Mouse (Mus musculus): Measurements from ENCODE around the gene Grb10. TPM values are rescaled to one million over a fixed set of nuclear protein-coding genes. Genes with fewer than 3 reads are reported as not detected.

Grb10 gene
- polyA plus RNA-seq, 1 experiment from 2014 or later = 142 TPM

- Histone ChIP-seq H3K36me3 (ENCODE audit: insufficient read depth, low read length) (no peaks in the 10 kb centered on the region), H3K9me3 (replicated peaks; ENCODE audit: low read length) (no peaks in the 10 kb centered on the region), H3K4me2 (ENCODE audit: low read length) (peak overlapping the region; percentile 69), H3K4me3 (replicated peaks; ENCODE audit: low read depth, low read length) (peak overlapping the region; percentile 75), H3K27me3 (ENCODE audit: insufficient read depth, low read length) (peaks cover 38% of the 10 kb centered on the region), H3K27ac (peak overlapping the region; percentile 91), H3K4me1 (replicated peaks; ENCODE audit: insufficient read depth, low read length) (no peaks in the 10 kb centered on the region), H3K9ac (ENCODE audit: low read depth, low read length) (peak overlapping the region; percentile 90)
- ATAC-seq (replicated peaks; ENCODE audit: low FRiP score, low read depth) (peak; percentile 26), DNase-seq (ENCODE audit: low spot score) (peak; percentile 45)
- WGBS = 3% methylated on average over 41 of the region's 65 CpGs
- TF ChIP-seq CTCF (IDR thresholded peaks at IDR 0.05; ENCODE audit: low read depth) = no peak
These were observed 2.3 kb downstream of the Grb10 start for GRCm38 (mm10) chr11:12035916-12036910.

- H3K4me2 ChIP-seq (ENCODE audit: low read length) = peak overlapping the region; percentile 69
- peaks cover 38% of the 10 kb centered on the region for H3K27me3 ChIP-seq (ENCODE audit: insufficient read depth, low read length)
- under 1% methylated on average over 12 of the region's 12 CpGs for WGBS
- TF ChIP-seq CTCF (IDR thresholded peaks at IDR 0.05; ENCODE audit: low read depth) = no peak
- H3K36me3 ChIP-seq (ENCODE audit: insufficient read depth, low read length) = no peaks in the 10 kb centered on the region
- no peaks in the 10 kb centered on the region for H3K4me1 ChIP-seq (replicated peaks; ENCODE audit: insufficient read depth, low read length)
- DNase-seq (ENCODE audit: low spot score) (peak; percentile 29), ATAC-seq (replicated peaks; ENCODE audit: low FRiP score, low read depth) (no peak)
- H3K4me3 ChIP-seq (replicated peaks; ENCODE audit: low read depth, low read length) = peak overlapping the region; percentile 75
- H3K9ac ChIP-seq (ENCODE audit: low read depth, low read length) = peak overlapping the region; percentile 90
- H3K9me3 ChIP-seq (replicated peaks; ENCODE audit: low read length) = no peaks in the 10 kb centered on the region
- peak overlapping the region; percentile 91 for H3K27ac ChIP-seq
These were observed 3.2 kb downstream of the Grb10 start for GRCm38 (mm10) chr11:12035324-12035723.

- H3K9ac ChIP-seq (ENCODE audit: low read depth, low read length) = peak overlapping the region; percentile 90; the same call in 1 of the 2 replicates
- 44% methylated on average over 4 of the region's 4 CpGs for WGBS
These were observed 3.7 kb downstream of the Grb10 start for GRCm38 (mm10) chr11:12034781-12035180.

GRCm38 (mm10) chr11:12034371-12034770, 4.1 kb downstream of the Grb10 start:
- H3K4me3 ChIP-seq (replicated peaks; ENCODE audit: low read depth, low read length) = peak overlapping the region; percentile 75
- H3K4me2 ChIP-seq (ENCODE audit: low read length) = peak overlapping the region; percentile 69
- H3K27me3 ChIP-seq (ENCODE audit: insufficient read depth, low read length) = peaks cover 39% of the 10 kb centered on the region
- no peaks in the 10 kb centered on the region for H3K36me3 ChIP-seq (ENCODE audit: insufficient read depth, low read length)
- H3K9ac ChIP-seq (ENCODE audit: low read depth, low read length) = no peak overlapping the region; the same call in 1 of the 2 replicates
- H3K4me1 ChIP-seq (replicated peaks; ENCODE audit: insufficient read depth, low read length) = no peaks in the 10 kb centered on the region
- DNase-seq (ENCODE audit: low spot score) (peak; percentile 43), ATAC-seq (replicated peaks; ENCODE audit: low FRiP score, low read depth) (no peak)
- peak overlapping the region; percentile 91 for H3K27ac ChIP-seq
- no peaks in the 10 kb centered on the region for H3K9me3 ChIP-seq (replicated peaks; ENCODE audit: low read length)
- no peak for TF ChIP-seq CTCF (IDR thresholded peaks at IDR 0.05; ENCODE audit: low read depth)
- 20% methylated on average over 5 of the region's 5 CpGs for WGBS

More at GRCm38 (mm10) chr11:12034781-12035180, 3.7 kb downstream of the Grb10 start:
- Histone ChIP-seq H3K27me3 (ENCODE audit: insufficient read depth, low read length) (peaks cover 38% of the 10 kb centered on the region), H3K4me2 (ENCODE audit: low read length) (peak overlapping the region; percentile 69), H3K27ac (peak overlapping the region; percentile 91), H3K4me3 (replicated peaks; ENCODE audit: low read depth, low read length) (peak overlapping the region; percentile 75), H3K4me1 (replicated peaks; ENCODE audit: insufficient read depth, low read length) (no peaks in the 10 kb centered on the region), H3K9me3 (replicated peaks; ENCODE audit: low read length) (no peaks in the 10 kb centered on the region), H3K36me3 (ENCODE audit: insufficient read depth, low read length) (no peaks in the 10 kb centered on the region)
- DNase-seq (ENCODE audit: low spot score) = no peak
- no peak for ATAC-seq (replicated peaks; ENCODE audit: low FRiP score, low read depth)
- TF ChIP-seq CTCF (IDR thresholded peaks at IDR 0.05; ENCODE audit: low read depth) = no peak

GRCm38 (mm10) chr11:12032831-12033230, 5.7 kb downstream of the Grb10 start:
- no peak for TF ChIP-seq CTCF (IDR thresholded peaks at IDR 0.05; ENCODE audit: low read depth)
- Histone ChIP-seq H3K36me3 (ENCODE audit: insufficient read depth, low read length) (0 out of 2 replicates have a peak, but pooled peaks cover 3% of the 10 kb centered on the region), H3K9me3 (replicated peaks; ENCODE audit: low read length) (no peaks in the 10 kb centered on the region), H3K4me3 (replicated peaks; ENCODE audit: low read depth, low read length) (no peak overlapping the region), H3K4me2 (ENCODE audit: low read length) (peak overlapping the region; percentile 25), H3K27me3 (ENCODE audit: insufficient read depth, low read length) (peaks cover 51% of the 10 kb centered on the region), H3K27ac (peak overlapping the region; percentile 0; the same call in 1 of the 2 replicates), H3K4me1 (replicated peaks; ENCODE audit: insufficient read depth, low read length) (no peaks in the 10 kb centered on the region), H3K9ac (ENCODE audit: low read depth, low read length) (no peak overlapping the region)
- DNase-seq (ENCODE audit: low spot score) = peak; percentile 22
- ATAC-seq (replicated peaks; ENCODE audit: low FRiP score, low read depth) = no peak
- WGBS = 21% methylated on average over 5 of the region's 5 CpGs

GRCm38 (mm10) chr11:12026638-12027037, 11.8 kb downstream of the Grb10 start:
- H3K36me3 ChIP-seq (ENCODE audit: insufficient read depth, low read length) = peaks cover 4% of the 10 kb centered on the region; the same call in 1 of the 2 replicates
- WGBS = 48% methylated on average over 17 of the region's 17 CpGs
- H3K4me3 ChIP-seq (replicated peaks; ENCODE audit: low read depth, low read length) = no peak overlapping the region
- peak; percentile 7; the same call in 1 of the 2 replicates for ATAC-seq (replicated peaks; ENCODE audit: low FRiP score, low read depth)
- no peak overlapping the region for H3K4me2 ChIP-seq (ENCODE audit: low read length)
- no peak for TF ChIP-seq CTCF (IDR thresholded peaks at IDR 0.05; ENCODE audit: low read depth)
- no peak overlapping the region for H3K9ac ChIP-seq (ENCODE audit: low read depth, low read length)
- no peaks in the 10 kb centered on the region; the same call in 1 of the 2 replicates for H3K9me3 ChIP-seq (replicated peaks; ENCODE audit: low read length)
- H3K27ac ChIP-seq = no peak overlapping the region
- no peaks in the 10 kb centered on the region for H3K4me1 ChIP-seq (replicated peaks; ENCODE audit: insufficient read depth, low read length)
- H3K27me3 ChIP-seq (ENCODE audit: insufficient read depth, low read length) = peaks cover 54% of the 10 kb centered on the region
- no peak for DNase-seq (ENCODE audit: low spot score)
